Mouse (Mus musculus): ENCODE data around the gene Setdb1. TPM values are rescaled to one million over a fixed set of nuclear protein-coding genes. Genes with fewer than 3 reads are reported as not detected.
A peak's percentile ranks its signal among the peaks of the same experiment; 100 is the strongest.

The Setdb1 gene
- polyA plus RNA-seq, 1 experiment from 2014 or later, result 35.2 TPM

DNA sequence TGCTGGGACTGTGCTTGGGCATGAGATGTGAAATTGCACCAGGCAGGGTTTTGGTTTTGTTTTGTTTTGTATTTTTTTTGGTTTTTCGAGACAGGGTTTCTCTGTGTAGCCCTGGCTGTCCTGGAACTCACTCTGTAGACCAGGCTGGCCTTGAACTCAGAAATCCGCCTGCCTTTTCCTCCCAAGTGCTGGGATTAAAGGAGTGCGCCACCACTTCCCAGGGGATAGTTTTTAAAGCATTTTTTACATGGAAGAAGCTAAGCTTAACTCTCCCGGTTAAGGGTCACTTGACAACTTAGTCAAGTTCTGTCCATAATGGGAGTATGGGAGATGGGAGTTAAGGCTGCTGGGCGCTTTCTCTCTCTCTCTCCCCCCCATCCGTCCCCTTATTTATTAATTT lies 42.9 kb downstream of the Setdb1 start:
- Histone ChIP-seq H3K4me1 (ENCODE audit: control insufficient read depth, insufficient read depth, low read length) (peaks cover 27% of the 10 kb centered on the region), H3K27ac (ENCODE audit: low read length) (no peak overlapping the region), H3K9me3 (replicated peaks; ENCODE audit: control insufficient read depth, low read length) (no peaks in the 10 kb centered on the region), H3K4me2 (ENCODE audit: low read depth, low read length) (peak overlapping the region; percentile 85), H3K27me3 (ENCODE audit: control insufficient read depth, insufficient read depth, low read length) (no peaks in the 10 kb centered on the region), H3K36me3 (ENCODE audit: control insufficient read depth, insufficient read depth, low read length) (no peaks in the 10 kb centered on the region), H3K4me3 (replicated peaks; ENCODE audit: low read length) (no peak overlapping the region), H3K9ac (ENCODE audit: low read length) (peak overlapping the region; percentile 98; the same call in 1 of the 2 replicates)
- 74% methylated on average over 6 of the region's 6 CpGs for WGBS
- no peak for ATAC-seq (ENCODE audit: insufficient read depth, low FRiP score)

DNA sequence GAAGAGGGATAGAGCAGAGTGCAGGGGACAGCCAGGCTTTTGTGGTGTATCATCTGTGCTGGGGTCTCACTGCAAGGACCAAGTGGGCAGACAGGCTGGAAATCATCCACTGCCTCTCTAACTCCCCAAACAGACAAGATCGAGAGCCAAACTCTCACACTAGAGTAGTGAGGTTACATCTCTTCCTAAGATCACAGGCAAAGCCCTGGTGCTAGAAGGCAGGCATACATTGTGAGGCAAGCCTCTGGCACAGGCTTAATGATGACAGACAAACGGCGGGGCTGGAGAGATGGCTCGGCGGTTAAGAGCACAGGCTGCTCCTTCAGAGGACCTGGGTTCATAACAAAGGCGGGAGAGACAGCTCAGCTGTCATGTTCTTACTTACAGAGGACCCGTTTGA lies 43.5 kb downstream of the Setdb1 start:
- Histone ChIP-seq H3K4me1 (ENCODE audit: control insufficient read depth, insufficient read depth, low read length) (peaks cover 23% of the 10 kb centered on the region), H3K36me3 (ENCODE audit: control insufficient read depth, insufficient read depth, low read length) (no peaks in the 10 kb centered on the region), H3K27me3 (ENCODE audit: control insufficient read depth, insufficient read depth, low read length) (no peaks in the 10 kb centered on the region), H3K4me3 (replicated peaks; ENCODE audit: low read length) (no peak overlapping the region), H3K4me2 (ENCODE audit: low read depth, low read length) (no peak overlapping the region), H3K27ac (ENCODE audit: low read length) (no peak overlapping the region), H3K9ac (ENCODE audit: low read length) (no peak overlapping the region), H3K9me3 (replicated peaks; ENCODE audit: control insufficient read depth, low read length) (no peaks in the 10 kb centered on the region)
- ATAC-seq (ENCODE audit: insufficient read depth, low FRiP score), result no peak
- 52% methylated on average over 7 of the region's 7 CpGs for WGBS

DNA sequence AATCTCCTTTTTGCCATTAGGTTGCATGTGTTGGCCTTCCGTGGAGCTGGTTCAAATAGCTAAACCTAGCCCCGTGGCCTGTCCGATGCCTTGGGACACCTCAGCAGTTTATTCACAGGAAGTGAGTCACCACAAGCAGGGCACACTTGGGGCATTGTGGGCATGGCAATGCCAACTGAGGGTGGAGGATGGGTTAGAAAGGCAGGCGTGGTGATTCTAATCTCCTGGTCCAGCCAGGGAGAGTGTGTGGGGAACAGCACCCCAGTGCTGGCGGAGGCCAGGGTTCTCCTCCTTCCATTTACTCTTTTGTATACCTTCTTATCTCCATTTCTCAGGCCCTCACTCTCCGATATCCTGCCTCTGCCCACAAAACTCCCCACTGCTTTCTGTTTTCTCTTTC lies 44.4 kb downstream of the Setdb1 start:
- Histone ChIP-seq H3K4me3 (replicated peaks; ENCODE audit: low read length) (no peak overlapping the region), H3K4me2 (ENCODE audit: low read depth, low read length) (no peak overlapping the region), H3K27ac (ENCODE audit: low read length) (no peak overlapping the region), H3K36me3 (ENCODE audit: control insufficient read depth, insufficient read depth, low read length) (no peaks in the 10 kb centered on the region), H3K27me3 (ENCODE audit: control insufficient read depth, insufficient read depth, low read length) (no peaks in the 10 kb centered on the region), H3K4me1 (ENCODE audit: control insufficient read depth, insufficient read depth, low read length) (peaks cover 16% of the 10 kb centered on the region), H3K9me3 (replicated peaks; ENCODE audit: control insufficient read depth, low read length) (no peaks in the 10 kb centered on the region), H3K9ac (ENCODE audit: low read length) (0 out of 2 replicates have a peak overlapping the region, but pooled peaks have one; percentile 1)
- no peak for ATAC-seq (ENCODE audit: insufficient read depth, low FRiP score)
- 64% methylated on average over 6 of the region's 6 CpGs for WGBS

DNA sequence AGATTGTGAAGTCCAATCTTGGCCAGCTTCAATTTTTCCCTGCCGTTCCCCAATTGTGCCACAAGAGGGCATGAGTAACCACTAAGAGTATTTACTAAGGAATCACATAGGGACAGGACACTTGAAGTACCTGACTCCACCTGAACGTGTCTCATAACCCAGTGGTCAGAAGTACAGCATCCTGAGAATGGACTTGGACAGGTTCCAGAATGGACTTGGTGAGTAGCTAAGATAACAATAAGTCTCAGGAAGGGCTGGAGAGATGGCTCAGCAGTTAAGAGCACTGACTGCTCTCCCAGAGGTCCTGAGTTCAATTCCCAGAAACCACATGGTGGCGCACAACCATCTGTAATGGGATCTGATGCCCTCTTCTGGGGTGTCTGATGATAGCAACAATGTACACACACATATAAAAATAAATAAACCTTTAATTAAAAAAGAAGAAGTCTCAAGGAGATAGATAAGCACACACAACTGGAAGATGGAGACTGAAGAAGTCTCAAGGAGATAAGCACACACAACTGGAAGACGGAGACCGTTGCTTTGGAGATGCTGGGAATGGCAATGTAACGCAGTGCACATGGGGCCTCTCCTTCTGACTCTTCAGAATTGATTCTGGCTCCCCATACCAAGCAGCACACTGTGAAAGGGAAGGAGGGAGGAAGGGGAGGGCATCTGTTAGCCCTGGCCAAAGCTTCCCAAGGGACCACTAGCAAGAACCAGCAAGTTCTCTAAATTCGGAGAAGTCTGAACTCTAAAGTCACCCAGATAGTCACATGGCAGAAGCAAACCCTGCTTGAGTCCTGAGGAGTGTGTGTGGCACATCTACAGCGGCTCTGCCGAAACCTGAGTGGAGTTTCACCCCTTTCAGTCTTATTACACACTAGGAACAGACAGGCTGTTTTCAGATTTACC lies 45.8 kb downstream of the Setdb1 start:
- Histone ChIP-seq H3K4me3 (replicated peaks; ENCODE audit: low read length) (no peak overlapping the region), H3K4me1 (ENCODE audit: control insufficient read depth, insufficient read depth, low read length) (peaks cover 13% of the 10 kb centered on the region), H3K27ac (ENCODE audit: low read length) (no peak overlapping the region), H3K4me2 (ENCODE audit: low read depth, low read length) (no peak overlapping the region), H3K9me3 (replicated peaks; ENCODE audit: control insufficient read depth, low read length) (no peaks in the 10 kb centered on the region), H3K27me3 (ENCODE audit: control insufficient read depth, insufficient read depth, low read length) (no peaks in the 10 kb centered on the region), H3K36me3 (ENCODE audit: control insufficient read depth, insufficient read depth, low read length) (no peaks in the 10 kb centered on the region), H3K9ac (ENCODE audit: low read length) (no peak overlapping the region)
- ATAC-seq (ENCODE audit: insufficient read depth, low FRiP score), result no peak
- 64% methylated on average over 9 of the region's 9 CpGs for whole genome bisulfite sequencing

DNA sequence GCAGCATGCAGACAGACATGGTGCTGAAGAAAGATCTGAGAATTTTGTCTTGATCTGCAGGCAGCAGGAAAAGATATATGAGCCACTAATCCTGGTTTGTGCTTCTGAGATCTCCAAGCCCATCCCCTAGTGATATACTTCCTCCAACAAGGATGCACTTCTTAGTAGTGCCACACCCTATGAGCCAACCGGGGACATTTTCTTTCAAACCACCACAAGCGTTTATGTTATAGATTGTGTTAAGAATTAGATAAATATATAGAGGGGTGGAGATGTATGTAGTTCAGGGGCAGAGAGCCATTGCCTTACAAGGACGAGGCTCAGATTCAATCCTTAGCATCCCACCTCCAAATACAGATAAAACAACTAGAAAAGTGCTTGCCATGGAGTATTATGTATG lies 46.5 kb downstream of the Setdb1 start:
- H3K9ac ChIP-seq (ENCODE audit: low read length), result no peak overlapping the region
- H3K4me3 ChIP-seq (replicated peaks; ENCODE audit: low read length), result no peak overlapping the region
- ATAC-seq (ENCODE audit: insufficient read depth, low FRiP score), result no peak
- H3K4me2 ChIP-seq (ENCODE audit: low read depth, low read length), result no peak overlapping the region
- H3K4me1 ChIP-seq (ENCODE audit: control insufficient read depth, insufficient read depth, low read length), result peaks cover 9% of the 10 kb centered on the region
- H3K9me3 ChIP-seq (replicated peaks; ENCODE audit: control insufficient read depth, low read length), result no peaks in the 10 kb centered on the region
- H3K36me3 ChIP-seq (ENCODE audit: control insufficient read depth, insufficient read depth, low read length), result no peaks in the 10 kb centered on the region
- H3K27ac ChIP-seq (ENCODE audit: low read length), result no peak overlapping the region
- no peaks in the 10 kb centered on the region for H3K27me3 ChIP-seq (ENCODE audit: control insufficient read depth, insufficient read depth, low read length)
- WGBS, result 54% methylated on average over 3 of the region's 3 CpGs

DNA sequence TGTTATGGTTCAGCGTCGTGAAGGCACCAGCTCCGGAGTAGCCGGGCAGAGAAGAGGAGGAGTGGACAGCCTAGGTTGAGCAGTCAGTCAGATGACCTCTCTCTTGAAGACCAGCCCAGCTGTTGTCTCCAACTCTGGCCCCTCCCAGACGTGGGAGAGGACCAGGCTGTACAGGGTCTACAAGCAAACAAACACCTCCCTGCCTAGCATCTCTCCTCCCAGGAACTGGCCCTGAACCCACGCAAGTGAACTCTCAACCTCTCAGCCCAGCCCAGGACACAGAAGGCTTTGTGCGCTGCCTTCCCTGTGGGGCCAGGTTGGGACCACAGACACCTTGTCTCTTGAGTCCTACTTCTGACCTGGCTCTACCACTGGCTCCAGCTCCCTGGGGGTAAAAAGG lies 49.9 kb downstream of the Setdb1 start, which contains the start of gene Anxa9:
Gene Anxa9 (minus strand): TSS at position 77 of the 400 bp plus-strand sequence.
- H3K4me2 ChIP-seq (ENCODE audit: low read depth, low read length), result no peak within 1 kb of the TSS

DNA sequence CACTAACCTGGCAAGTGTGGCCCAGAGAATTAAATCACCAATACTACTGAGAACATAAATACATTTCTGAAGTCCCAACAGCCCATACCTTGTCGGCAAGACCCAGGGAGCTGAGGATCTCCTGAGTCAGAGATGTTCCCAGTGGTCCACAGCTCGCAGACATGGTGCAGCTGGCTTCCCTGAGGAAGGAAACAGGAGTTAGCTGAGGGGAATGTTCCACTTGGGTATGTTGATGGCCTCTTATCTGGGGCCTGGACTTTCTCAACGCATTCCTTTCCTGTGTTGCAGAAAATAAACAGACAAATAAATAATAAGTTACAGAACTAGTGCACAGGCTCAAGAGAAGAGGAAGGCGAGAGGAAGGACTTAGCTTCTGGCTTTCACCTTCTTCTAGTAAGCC lies 50.8 kb downstream of the Setdb1 start:
- no peak for ATAC-seq (ENCODE audit: insufficient read depth, low FRiP score)
- no peak overlapping the region for H3K27ac ChIP-seq (ENCODE audit: low read length)
- H3K9me3 ChIP-seq (replicated peaks; ENCODE audit: control insufficient read depth, low read length), result no peaks in the 10 kb centered on the region
- peaks cover 6% of the 10 kb centered on the region for H3K4me1 ChIP-seq (ENCODE audit: control insufficient read depth, insufficient read depth, low read length)
- H3K4me2 ChIP-seq (ENCODE audit: low read depth, low read length), result no peak overlapping the region
- no peaks in the 10 kb centered on the region for H3K27me3 ChIP-seq (ENCODE audit: control insufficient read depth, insufficient read depth, low read length)
- no peaks in the 10 kb centered on the region for H3K36me3 ChIP-seq (ENCODE audit: control insufficient read depth, insufficient read depth, low read length)
- WGBS, result 66% methylated on average over 4 of the region's 4 CpGs
- H3K9ac ChIP-seq (ENCODE audit: low read length), result no peak overlapping the region
- H3K4me3 ChIP-seq (replicated peaks; ENCODE audit: low read length), result no peak overlapping the region

More for the DNA sequence above, 49.9 kb downstream of the Setdb1 start, which contains the start of gene Anxa9:
- Histone ChIP-seq H3K9me3 (replicated peaks; ENCODE audit: control insufficient read depth, low read length) (no peaks in the 10 kb centered on the region), H3K4me1 (ENCODE audit: control insufficient read depth, insufficient read depth, low read length) (peaks cover 6% of the 10 kb centered on the region), H3K9ac (ENCODE audit: low read length) (no peak within 1 kb of the TSS), H3K4me3 (replicated peaks; ENCODE audit: low read length) (no peak within 1 kb of the TSS), H3K36me3 (ENCODE audit: control insufficient read depth, insufficient read depth, low read length) (no peaks in the 10 kb centered on the region), H3K27me3 (ENCODE audit: control insufficient read depth, insufficient read depth, low read length) (no peaks in the 10 kb centered on the region), H3K27ac (ENCODE audit: low read length) (peak within 1 kb of the TSS; percentile 43; the same call in 1 of the 2 replicates)
- 47% methylated on average over 7 of the region's 7 CpGs for WGBS
- ATAC-seq (ENCODE audit: insufficient read depth, low FRiP score), result peak; percentile 64

DNA sequence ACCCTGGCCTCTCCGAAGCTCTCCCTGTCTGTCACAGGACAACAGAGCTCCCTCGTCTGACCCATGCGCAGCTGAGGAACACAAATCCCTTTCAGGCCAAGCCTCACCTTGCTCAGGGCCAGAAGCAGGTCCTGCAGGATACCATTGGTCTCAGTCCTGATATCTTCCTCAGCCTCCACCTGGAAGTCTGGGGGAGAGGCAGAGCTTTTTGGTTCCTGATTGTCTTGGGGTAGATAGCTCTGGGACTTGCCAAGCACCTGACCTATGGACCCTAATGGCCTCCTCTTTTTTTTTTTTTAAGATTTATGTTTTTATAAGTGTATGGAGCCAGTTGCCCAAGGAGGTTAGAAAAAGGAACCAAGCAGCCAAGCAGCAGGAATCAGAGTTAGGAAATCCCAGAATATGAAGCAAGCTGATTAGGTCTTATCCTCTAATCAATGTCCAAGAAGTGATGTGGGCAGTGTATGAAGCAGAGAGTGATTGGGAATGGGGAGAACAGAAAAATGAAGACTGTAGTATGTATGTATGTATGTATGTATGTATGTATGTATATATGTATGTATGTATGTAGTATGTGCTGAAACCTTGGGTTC lies 55.7 kb downstream of the Setdb1 start:
- Histone ChIP-seq H3K9ac (ENCODE audit: low read length) (no peak overlapping the region), H3K27me3 (ENCODE audit: control insufficient read depth, insufficient read depth, low read length) (no peaks in the 10 kb centered on the region), H3K27ac (ENCODE audit: low read length) (no peak overlapping the region), H3K4me3 (replicated peaks; ENCODE audit: low read length) (no peak overlapping the region), H3K4me2 (ENCODE audit: low read depth, low read length) (no peak overlapping the region), H3K36me3 (ENCODE audit: control insufficient read depth, insufficient read depth, low read length) (no peaks in the 10 kb centered on the region), H3K9me3 (replicated peaks; ENCODE audit: control insufficient read depth, low read length) (no peaks in the 10 kb centered on the region), H3K4me1 (ENCODE audit: control insufficient read depth, insufficient read depth, low read length) (no peaks in the 10 kb centered on the region)
- WGBS, result 77% methylated on average over 3 of the region's 3 CpGs
- ATAC-seq (ENCODE audit: insufficient read depth, low FRiP score), result no peak

DNA sequence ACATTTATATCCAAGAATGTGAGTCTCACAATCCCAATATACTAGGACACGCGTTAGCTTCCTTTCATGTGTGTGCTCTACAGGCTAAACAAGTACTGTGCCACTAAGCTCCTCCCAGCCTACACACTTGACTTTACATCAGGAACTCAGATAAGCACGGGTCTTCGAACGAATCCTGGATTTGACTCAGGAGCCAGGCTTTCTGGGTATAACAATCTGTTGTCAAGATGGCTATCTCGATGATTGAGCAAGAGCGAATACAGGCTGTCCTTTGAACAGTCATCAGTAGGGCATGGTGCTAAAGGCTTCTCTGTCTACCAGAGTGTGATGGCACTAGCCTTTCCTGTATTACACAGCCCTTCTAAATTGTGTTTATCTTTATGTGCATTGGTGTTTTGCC lies 59.0 kb downstream of the Setdb1 start:
- no peak for ATAC-seq (ENCODE audit: insufficient read depth, low FRiP score)

More for the DNA sequence above, 59.0 kb downstream of the Setdb1 start:
- Histone ChIP-seq H3K4me2 (ENCODE audit: low read depth, low read length) (no peak overlapping the region), H3K27me3 (ENCODE audit: control insufficient read depth, insufficient read depth, low read length) (no peaks in the 10 kb centered on the region), H3K9ac (ENCODE audit: low read length) (no peak overlapping the region), H3K36me3 (ENCODE audit: control insufficient read depth, insufficient read depth, low read length) (peaks cover 4% of the 10 kb centered on the region; the same call in 1 of the 2 replicates), H3K27ac (ENCODE audit: low read length) (no peak overlapping the region), H3K4me1 (ENCODE audit: control insufficient read depth, insufficient read depth, low read length) (no peaks in the 10 kb centered on the region), H3K4me3 (replicated peaks; ENCODE audit: low read length) (no peak overlapping the region), H3K9me3 (replicated peaks; ENCODE audit: control insufficient read depth, low read length) (no peaks in the 10 kb centered on the region)
- 76% methylated on average over 7 of the region's 7 CpGs for WGBS

Data from stomach, embryonic 16.5 days (tissue).